Mouse (Mus musculus) hindbrain, postnatal 0 days (tissue): ENCODE data around the gene Trim29. TPM values are rescaled to one million over a fixed set of nuclear protein-coding genes. Genes with fewer than 3 reads are reported as not detected.
A peak's percentile ranks its signal among the peaks of the same experiment; 100 is the strongest.

Experiments
- ATAC-seq: fragments of 200-750 bp; cut with Nextera tagmentation; 2 replicates; pipeline ENCODE4 v1.8.0; 2017; ENCODE audit warnings: mild to moderate bottlenecking, moderate TSS enrichment, moderate library complexity
- DNase-seq: peaks from one replicate; pipeline ENCODE4 v3.0.0-alpha.2; 2015; ENCODE audit warnings: low spot score
- H3K27ac ChIP-seq: fragments of 300-500 bp; sonication (generic); 2 replicates; pipeline ENCODE4 v1.5.1; 2014; ENCODE audit warnings: mild to moderate bottlenecking
- H3K27me3 ChIP-seq: fragments of 300-500 bp; sonication (generic); 2 replicates; pipeline ENCODE4 v1.6.1; 2014; ENCODE audit warnings: low read length, mixed read lengths; ENCODE audit not compliant: insufficient read depth
- H3K36me3 ChIP-seq: fragments of 300-500 bp; sonication (generic); 2 replicates; pipeline ENCODE4 v1.6.1; 2014; ENCODE audit warnings: low read length, mixed read lengths; ENCODE audit not compliant: insufficient read depth
- H3K4me1 ChIP-seq: fragments of 300-500 bp; sonication (generic); 2 replicates; pipeline ENCODE4 v1.6.1; 2014; ENCODE audit warnings: antibody characterized with exemption, low read length, mixed read lengths; ENCODE audit not compliant: insufficient read depth
- H3K4me2 ChIP-seq: fragments of 300-500 bp; sonication (generic); 2 replicates; pipeline ENCODE4 v1.6.1; 2014; ENCODE audit warnings: low read depth, mild to moderate bottlenecking, low read length, moderate library complexity, mixed read lengths
- H3K4me3 ChIP-seq: fragments of 300-500 bp; sonication (generic); 2 replicates; pipeline ENCODE4 v1.5.1; 2014; ENCODE audit warnings: low read length
- H3K9ac ChIP-seq: fragments of 300-500 bp; sonication (generic); replicated peaks from 2 replicates; pipeline ENCODE4 v1.6.1; 2014; ENCODE audit warnings: mild to moderate bottlenecking, low read length, moderate library complexity, mixed read lengths
- H3K9me3 ChIP-seq: fragments of 300-500 bp; sonication (generic); 2 replicates; pipeline ENCODE4 v1.6.1; 2016; ENCODE audit warnings: low read length, mixed read lengths
- CTCF ChIP-seq: IDR thresholded peaks from 2 replicates; pipeline ENCODE4 v1.5.1; 2016; ENCODE audit warnings: antibody characterized with exemption, control low read depth, low read depth
- WGBS: fragments of 180-500 bp; shearing (Covaris S2); extraction: QIAGEN DNeasy Blood & Tissue Kit; methylation state at CpG from one replicate; pipeline ENCODE4 v1.1.7; 2014; 5-methylcytosine and 5-hydroxymethylcytosine counted together
- polyA plus RNA-seq: library from polyadenylated mRNA; unstranded; fragments of >200 nt; fragmentation: Nextera tagmentation; extraction: Ambion mirVana; gene quantifications from 2 replicates; pipeline ENCODE4 v1.2.1, GENCODE M21; 2015
- total RNA-seq: library from RNA; depleted of rRNA; stranded (reverse); fragments of >200 nt; gene quantifications from 2 replicates; pipeline ENCODE4 v1.2.3, GENCODE M21; 2014

The Trim29 gene
- total and polyA plus RNA-seq, 2 experiments from 2014 or later: 0.05 to 0.45 TPM

DNA sequence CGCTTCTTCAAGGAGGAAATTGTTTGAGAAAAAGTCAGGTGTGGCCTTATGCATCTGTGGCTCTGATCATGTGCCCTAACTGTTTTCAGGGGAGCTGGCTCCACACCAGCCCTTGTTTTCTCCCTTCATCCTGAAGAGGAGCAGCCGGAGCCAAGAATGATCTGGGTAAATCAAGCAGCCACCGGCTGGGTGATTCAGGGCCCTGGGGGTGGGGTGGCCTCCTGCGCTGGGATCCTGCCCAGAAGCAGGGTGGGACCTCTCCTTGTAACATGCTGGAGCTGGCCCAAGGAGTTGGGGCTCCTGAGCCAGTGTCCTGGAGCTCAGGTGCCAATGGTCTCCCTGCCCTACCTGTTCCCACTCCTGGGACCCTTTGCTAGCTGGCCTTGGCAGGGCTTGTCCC lies 25.4 kb upstream of the Trim29 start:
- Histone ChIP-seq H3K4me3 (no peak overlapping the region), H3K9me3 (no peaks in the 10 kb centered on the region), H3K27me3 (no peaks in the 10 kb centered on the region), H3K9ac (no peak overlapping the region), H3K27ac (no peak overlapping the region), H3K36me3 (no peaks in the 10 kb centered on the region), H3K4me1 (no peaks in the 10 kb centered on the region), H3K4me2 (no peak overlapping the region)
- 84% methylated on average over 4 of the region's 4 CpGs for WGBS
- no peak for DNase-seq
- no peak for ATAC-seq
- no peak for TF ChIP-seq CTCF

DNA sequence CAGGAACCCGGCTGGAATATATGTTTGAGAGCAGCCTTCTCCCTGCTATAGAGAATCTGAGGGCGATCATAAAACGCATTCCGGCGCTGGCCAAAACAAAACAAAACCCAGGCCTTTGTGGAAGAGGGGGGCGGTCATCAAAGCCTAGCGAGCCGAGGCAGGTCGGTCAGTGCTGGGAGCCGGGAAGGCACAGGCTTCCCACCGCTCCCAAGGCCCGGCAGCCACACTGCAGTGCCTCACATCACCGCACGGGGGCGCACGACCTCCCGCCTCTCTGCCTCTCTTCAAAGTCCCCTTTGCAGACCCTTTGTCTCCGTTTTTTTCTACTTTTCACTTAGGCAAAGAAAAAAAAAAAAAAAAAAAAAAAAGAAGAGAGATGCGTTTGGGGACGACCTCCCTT lies 23.8 kb upstream of the Trim29 start:
- Histone ChIP-seq H3K27me3 (no peaks in the 10 kb centered on the region), H3K9me3 (no peaks in the 10 kb centered on the region), H3K4me2 (peak overlapping the region; percentile 27; the same call in 1 of the 2 replicates), H3K36me3 (no peaks in the 10 kb centered on the region), H3K27ac (no peak overlapping the region), H3K9ac (0 out of 2 replicates have a peak overlapping the region, but pooled peaks have one; percentile 28), H3K4me3 (no peak overlapping the region), H3K4me1 (no peaks in the 10 kb centered on the region)
- 2% methylated on average over 20 of the region's 20 CpGs for WGBS
- DNase-seq (peak; percentile 71), ATAC-seq (peak; percentile 58; the same call in 1 of the 2 replicates)
- peak; percentile 95 for TF ChIP-seq CTCF

DNA sequence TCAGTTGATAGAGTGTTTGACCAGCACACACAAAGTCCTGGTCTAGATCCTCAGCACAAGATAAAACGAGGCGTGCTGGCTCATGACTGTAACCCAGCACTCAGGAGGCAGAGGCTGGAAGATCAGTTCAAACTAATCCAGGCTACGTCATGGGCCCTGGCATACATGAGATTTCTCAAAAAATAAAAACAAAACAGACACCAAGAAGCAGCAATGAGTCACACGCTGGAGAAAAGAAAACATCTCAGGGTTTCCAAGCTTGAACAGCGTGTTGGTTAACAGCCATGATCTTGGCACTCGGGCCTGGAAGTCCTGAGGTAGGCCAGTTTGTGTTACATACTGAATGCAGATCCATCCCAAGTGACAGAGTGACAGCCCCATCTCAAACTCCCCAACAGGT lies 17.6 kb upstream of the Trim29 start:
- Histone ChIP-seq H3K4me3 (no peak overlapping the region), H3K4me2 (no peak overlapping the region), H3K36me3 (no peaks in the 10 kb centered on the region), H3K9ac (no peak overlapping the region), H3K4me1 (no peaks in the 10 kb centered on the region), H3K27ac (no peak overlapping the region), H3K9me3 (no peaks in the 10 kb centered on the region), H3K27me3 (no peaks in the 10 kb centered on the region)
- 90% methylated on average over 6 of the region's 6 CpGs for WGBS
- ATAC-seq (no peak), DNase-seq (no peak)
- no peak for TF ChIP-seq CTCF

DNA sequence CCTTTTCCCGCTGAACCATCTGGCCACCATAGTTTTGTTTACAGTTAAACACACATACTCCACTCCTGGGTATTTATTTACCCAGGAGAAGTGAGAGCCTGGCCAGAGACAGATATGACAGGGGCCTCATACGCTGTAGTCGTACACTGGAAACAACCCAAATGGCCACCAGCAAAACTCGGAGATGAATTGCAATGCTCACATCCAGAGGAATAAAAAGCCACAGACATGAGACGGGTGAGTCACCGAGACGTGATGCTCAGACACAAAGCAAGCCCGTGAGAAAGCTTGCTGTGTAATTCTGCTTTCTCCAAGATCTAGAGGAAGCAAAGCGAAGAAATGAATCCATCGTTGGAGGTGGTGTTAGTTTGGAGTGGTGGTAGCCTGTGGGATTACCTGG lies 10.3 kb upstream of the Trim29 start:
- Histone ChIP-seq H3K36me3 (no peaks in the 10 kb centered on the region), H3K9ac (no peak overlapping the region), H3K4me3 (no peak overlapping the region), H3K4me2 (no peak overlapping the region), H3K4me1 (no peaks in the 10 kb centered on the region), H3K9me3 (no peaks in the 10 kb centered on the region), H3K27ac (no peak overlapping the region), H3K27me3 (no peaks in the 10 kb centered on the region)
- ATAC-seq: no peak
- WGBS: 57% methylated on average over 10 of the region's 10 CpGs
- no peak for TF ChIP-seq CTCF
- DNase-seq: no peak

DNA sequence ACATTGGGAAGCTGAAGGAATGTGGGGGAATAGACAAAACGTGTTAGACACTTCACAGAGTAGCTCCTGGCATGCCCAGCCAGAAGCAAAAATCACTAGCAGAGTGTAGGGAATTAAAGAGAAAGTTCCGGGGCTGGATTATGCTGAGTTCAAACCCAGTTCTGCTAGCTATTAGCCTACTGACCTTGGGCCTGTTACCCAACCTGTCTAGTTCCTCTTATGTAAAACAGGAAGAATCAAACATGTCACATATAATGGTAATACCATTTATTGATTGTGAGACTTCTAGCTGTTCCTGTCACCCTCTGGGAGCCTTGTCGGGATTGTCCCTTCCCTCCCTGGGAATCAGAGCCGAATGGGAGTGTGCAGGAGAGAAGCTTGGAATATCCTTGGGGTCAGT lies 7.7 kb upstream of the Trim29 start:
- no peaks in the 10 kb centered on the region for H3K9me3 ChIP-seq
- no peak for TF ChIP-seq CTCF
- no peak overlapping the region for H3K4me2 ChIP-seq
- ATAC-seq (no peak), DNase-seq (no peak)
- H3K27ac ChIP-seq: no peak overlapping the region
- 67% methylated on average over 4 of the region's 4 CpGs for WGBS
- H3K27me3 ChIP-seq: no peaks in the 10 kb centered on the region
- no peak overlapping the region for H3K4me3 ChIP-seq
- H3K9ac ChIP-seq: no peak overlapping the region
- no peaks in the 10 kb centered on the region for H3K4me1 ChIP-seq
- no peaks in the 10 kb centered on the region for H3K36me3 ChIP-seq

DNA sequence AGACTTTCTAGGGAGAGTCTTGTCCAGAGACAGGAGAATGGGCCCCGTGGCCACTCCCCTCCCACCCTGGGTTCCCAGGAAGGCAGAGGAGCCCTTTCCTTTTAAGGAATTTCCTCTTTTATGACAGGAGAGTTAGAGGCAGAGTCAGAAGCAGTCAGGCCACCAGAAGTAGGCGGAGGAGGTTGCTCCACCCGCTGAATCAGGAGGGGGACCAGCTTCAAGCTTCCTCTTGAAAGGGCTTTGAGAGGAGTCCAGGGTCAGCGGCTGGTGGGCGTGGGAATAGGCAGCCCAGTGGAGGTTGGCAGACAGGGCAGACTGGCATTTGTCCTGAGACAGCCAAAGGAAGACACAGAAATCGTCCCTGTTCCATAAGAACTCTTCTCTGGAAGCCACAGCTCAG lies 4.8 kb upstream of the Trim29 start:
- H3K9ac ChIP-seq: no peak overlapping the region
- H3K36me3 ChIP-seq: no peaks in the 10 kb centered on the region
- ATAC-seq (no peak), DNase-seq (no peak)
- H3K4me2 ChIP-seq: no peak overlapping the region
- no peaks in the 10 kb centered on the region for H3K27me3 ChIP-seq
- no peak for TF ChIP-seq CTCF
- no peaks in the 10 kb centered on the region for H3K9me3 ChIP-seq
- H3K27ac ChIP-seq: no peak overlapping the region
- H3K4me3 ChIP-seq: no peak overlapping the region
- H3K4me1 ChIP-seq: no peaks in the 10 kb centered on the region
- WGBS: 48% methylated on average over 6 of the region's 6 CpGs

DNA sequence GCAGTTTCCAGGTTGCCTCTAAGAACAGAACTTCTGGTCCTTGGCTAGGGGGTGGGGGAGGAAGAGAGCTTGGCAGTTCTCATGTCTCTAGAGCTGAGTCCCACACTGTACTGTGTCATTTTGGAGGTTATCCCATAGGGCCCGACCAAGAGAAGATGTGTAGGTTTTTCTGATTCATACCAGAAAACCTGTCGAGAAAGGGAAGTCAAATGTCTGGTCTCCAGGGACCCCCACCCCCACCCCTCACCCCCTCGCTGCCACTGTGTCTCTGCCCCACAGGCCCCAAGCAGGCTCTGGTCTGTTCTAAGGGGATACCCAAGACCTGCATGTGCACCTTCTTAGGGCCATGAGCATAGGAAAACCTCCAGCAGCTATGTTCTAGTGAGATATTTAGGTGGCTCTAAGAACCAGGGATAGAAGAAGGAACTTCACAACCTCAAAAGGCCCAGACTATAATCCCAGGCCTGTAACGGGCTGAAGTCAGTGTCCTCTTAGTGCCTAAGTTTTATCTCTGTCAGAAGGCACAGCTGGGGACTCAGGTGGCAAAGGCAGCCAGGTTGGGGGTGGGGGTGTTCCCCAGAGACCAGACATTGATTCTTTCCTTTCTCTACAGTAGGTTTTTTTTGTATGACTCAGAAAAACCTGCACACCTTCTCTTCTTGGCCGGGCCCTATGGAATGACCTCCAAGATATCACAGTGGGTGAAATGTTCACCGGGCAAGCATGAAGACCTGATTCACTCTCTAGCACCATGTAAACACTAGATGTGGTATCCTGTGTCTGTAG lies 1.4 kb upstream of the Trim29 start:
- no peak for DNase-seq
- Histone ChIP-seq H3K4me1 (no peaks in the 10 kb centered on the region), H3K27ac (no peak overlapping the region), H3K27me3 (no peaks in the 10 kb centered on the region), H3K9me3 (no peaks in the 10 kb centered on the region), H3K36me3 (no peaks in the 10 kb centered on the region), H3K4me2 (no peak overlapping the region), H3K9ac (no peak overlapping the region), H3K4me3 (no peak overlapping the region)
- TF ChIP-seq CTCF: no peak
- WGBS: 87% methylated on average over 6 of the region's 6 CpGs
- ATAC-seq: no peak
